Mouse (Mus musculus) limb, embryonic 15.5 days (tissue): Measurements from ENCODE around the gene Nfic. TPM values are rescaled to one million over a fixed set of nuclear protein-coding genes. Genes with fewer than 3 reads are reported as not detected.

ENCODE experiments used
- ATAC-seq: fragments of 200-750 bp; cut with Nextera tagmentation; 2 replicates; pipeline ENCODE4 v1.8.0; 2017; ENCODE audit warnings: low read depth, moderate TSS enrichment; ENCODE audit not compliant: insufficient number of reproducible peaks, low FRiP score, low TSS enrichment
- H3K27ac ChIP-seq: fragments of 300-500 bp; sonication (generic); 2 replicates; pipeline ENCODE4 v1.5.1; 2015; ENCODE audit warnings: moderate library complexity, mild to moderate bottlenecking, inconsistent platforms
- H3K27me3 ChIP-seq: fragments of 300-500 bp; sonication (generic); 2 replicates; pipeline ENCODE4 v1.6.1; 2015; ENCODE audit warnings: inconsistent platforms
- H3K36me3 ChIP-seq: fragments of 300-500 bp; sonication (generic); 2 replicates; pipeline ENCODE4 v1.6.1; 2015; ENCODE audit warnings: inconsistent platforms
- H3K4me1 ChIP-seq: fragments of 300-500 bp; sonication (generic); 2 replicates; pipeline ENCODE4 v1.6.1; 2015; ENCODE audit warnings: inconsistent platforms
- H3K4me2 ChIP-seq: fragments of 300-500 bp; sonication (generic); 2 replicates; pipeline ENCODE4 v1.6.1; 2015; ENCODE audit warnings: mild to moderate bottlenecking, inconsistent platforms
- H3K4me3 ChIP-seq: fragments of 300-500 bp; sonication (generic); 2 replicates; pipeline ENCODE4 v1.5.1; 2015; ENCODE audit warnings: mild to moderate bottlenecking, inconsistent platforms
- H3K9ac ChIP-seq: fragments of 300-500 bp; sonication (generic); 2 replicates; pipeline ENCODE4 v1.6.1; 2015; ENCODE audit warnings: inconsistent platforms
- H3K9me3 ChIP-seq: fragments of 300-500 bp; sonication (generic); 2 replicates; pipeline ENCODE4 v1.6.1; 2016; ENCODE audit warnings: inconsistent platforms
- whole genome bisulfite sequencing: fragments of 180-500 bp; shearing (Covaris S2); methylation state at CpG from one replicate; pipeline ENCODE4 v1.1.7; 2015; 5-methylcytosine and 5-hydroxymethylcytosine counted together
- polyA plus RNA-seq: library from polyadenylated mRNA; unstranded; fragments of >200 nt; fragmentation: Nextera tagmentation; extraction: Ambion mirVana; gene quantifications from 2 replicates; pipeline ENCODE4 v1.2.1, GENCODE M21; 2015

Gene Nfic
- polyA plus RNA-seq, 1 experiment from 2014 or later = 138 TPM

GRCm38 (mm10) chr10:81392270-81392669 lies 63.2 kb downstream of the Nfic start:
- 88% methylated on average over 6 of the region's 6 CpGs for WGBS
- Histone ChIP-seq H3K27me3 (no peaks in the 10 kb centered on the region), H3K27ac (no peak overlapping the region), H3K9me3 (no peaks in the 10 kb centered on the region), H3K4me2 (no peak overlapping the region), H3K36me3 (peaks cover 35% of the 10 kb centered on the region), H3K4me3 (no peak overlapping the region), H3K9ac (no peak overlapping the region), H3K4me1 (peaks cover 43% of the 10 kb centered on the region)
- no peak for ATAC-seq

- H3K27ac ChIP-seq = no peak overlapping the region
- H3K4me2 ChIP-seq = no peak overlapping the region
- H3K9me3 ChIP-seq = no peaks in the 10 kb centered on the region
- 89% methylated on average over 13 of the region's 13 CpGs for WGBS
- H3K4me1 ChIP-seq = peaks cover 40% of the 10 kb centered on the region
- peaks cover 44% of the 10 kb centered on the region for H3K36me3 ChIP-seq
- ATAC-seq = no peak
- no peak overlapping the region for H3K4me3 ChIP-seq
- no peaks in the 10 kb centered on the region for H3K27me3 ChIP-seq
- H3K9ac ChIP-seq = no peak overlapping the region
Measured at GRCm38 (mm10) chr10:81390678-81390965, 64.8 kb downstream of the Nfic start.

DNA sequence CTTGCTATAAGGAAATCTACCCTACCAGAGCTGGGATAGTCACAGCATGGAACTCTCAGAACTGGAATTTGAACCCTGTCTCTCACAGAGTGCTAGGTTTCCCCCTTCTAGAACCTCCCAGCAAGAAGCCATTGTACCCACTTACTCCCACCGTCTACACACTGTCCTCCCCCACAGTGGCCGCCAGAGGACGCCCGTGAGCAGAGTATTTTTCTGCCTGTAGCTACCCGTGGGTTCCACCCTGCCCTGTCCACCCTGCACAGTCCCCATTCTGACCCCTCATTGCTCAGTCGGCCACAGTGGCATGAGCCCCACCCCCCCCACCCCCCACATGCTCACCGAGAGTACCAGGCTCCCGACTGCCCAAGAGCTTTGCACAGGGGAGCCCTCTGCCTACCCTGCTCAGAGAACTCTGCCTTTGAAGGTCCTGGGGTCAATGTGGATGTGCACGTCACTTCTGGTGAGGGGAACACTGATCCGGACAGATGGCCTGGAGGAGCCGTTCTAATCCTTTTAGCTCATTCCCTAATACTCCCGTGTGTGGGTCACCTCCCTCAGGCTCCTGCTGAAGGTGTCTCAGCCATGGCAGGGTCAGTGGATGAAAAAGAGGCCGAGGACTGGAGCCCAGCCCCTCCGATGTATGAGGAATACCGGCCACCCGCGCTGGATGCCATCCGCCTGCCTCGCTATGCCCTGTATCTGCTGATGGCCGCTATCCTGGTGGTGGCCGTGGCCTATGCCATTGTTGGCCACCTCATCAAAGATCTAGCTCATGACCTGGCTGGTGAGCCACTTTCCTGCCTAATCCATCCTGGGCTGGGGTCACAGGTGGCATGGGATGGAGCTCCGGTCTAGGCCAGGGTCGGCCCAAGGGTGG lies 65.4 kb downstream of the Nfic start:
- Histone ChIP-seq H3K27ac (no peak overlapping the region), H3K9me3 (no peaks in the 10 kb centered on the region), H3K27me3 (no peaks in the 10 kb centered on the region), H3K9ac (no peak overlapping the region), H3K4me1 (peaks cover 43% of the 10 kb centered on the region), H3K36me3 (peaks cover 44% of the 10 kb centered on the region), H3K4me2 (no peak overlapping the region), H3K4me3 (no peak overlapping the region)
- WGBS = 61% methylated on average over 23 of the region's 23 CpGs
- 0 out of 2 replicates have a peak, but pooled peaks have one; percentile 31 for ATAC-seq

- Histone ChIP-seq H3K4me2 (no peak overlapping the region), H3K27me3 (no peaks in the 10 kb centered on the region), H3K27ac (no peak overlapping the region), H3K9me3 (no peaks in the 10 kb centered on the region), H3K4me1 (peaks cover 42% of the 10 kb centered on the region), H3K4me3 (no peak overlapping the region), H3K36me3 (peaks cover 44% of the 10 kb centered on the region), H3K9ac (no peak overlapping the region)
- ATAC-seq = no peak
- WGBS = 59% methylated on average over 3 of the region's 3 CpGs
Measured at GRCm38 (mm10) chr10:81389373-81389772, 66.1 kb downstream of the Nfic start.

- H3K27ac ChIP-seq = no peak within 1 kb of the TSS
- no peaks in the 10 kb centered on the region for H3K27me3 ChIP-seq
- no peak within 1 kb of the TSS for H3K4me3 ChIP-seq
- H3K4me1 ChIP-seq = peaks cover 36% of the 10 kb centered on the region
- no peaks in the 10 kb centered on the region for H3K9me3 ChIP-seq
- H3K9ac ChIP-seq = no peak within 1 kb of the TSS
- peaks cover 44% of the 10 kb centered on the region for H3K36me3 ChIP-seq
- H3K4me2 ChIP-seq = no peak within 1 kb of the TSS
- 87% methylated on average over 5 of the region's 5 CpGs for WGBS
- no peak for ATAC-seq
Measured at GRCm38 (mm10) chr10:81388505-81389055, 66.9 kb downstream of the Nfic start, which contains the start of gene Gm48552. TSS of gene Gm48552 (plus strand) at chr10:81389005.

- no peak for ATAC-seq
- Histone ChIP-seq H3K27ac (no peak overlapping the region), H3K4me2 (no peak overlapping the region), H3K9me3 (no peaks in the 10 kb centered on the region), H3K4me3 (no peak overlapping the region), H3K36me3 (peaks cover 44% of the 10 kb centered on the region), H3K4me1 (peaks cover 27% of the 10 kb centered on the region), H3K9ac (no peak overlapping the region), H3K27me3 (no peaks in the 10 kb centered on the region)
- WGBS = 92% methylated on average over 20 of the region's 20 CpGs
Measured at GRCm38 (mm10) chr10:81387716-81388115, 67.7 kb downstream of the Nfic start.

GRCm38 (mm10) chr10:81385603-81386306 lies 69.7 kb downstream of the Nfic start:
- peak overlapping the region; percentile 63 for H3K4me2 ChIP-seq
- WGBS = 86% methylated on average over 22 of the region's 22 CpGs

DNA sequence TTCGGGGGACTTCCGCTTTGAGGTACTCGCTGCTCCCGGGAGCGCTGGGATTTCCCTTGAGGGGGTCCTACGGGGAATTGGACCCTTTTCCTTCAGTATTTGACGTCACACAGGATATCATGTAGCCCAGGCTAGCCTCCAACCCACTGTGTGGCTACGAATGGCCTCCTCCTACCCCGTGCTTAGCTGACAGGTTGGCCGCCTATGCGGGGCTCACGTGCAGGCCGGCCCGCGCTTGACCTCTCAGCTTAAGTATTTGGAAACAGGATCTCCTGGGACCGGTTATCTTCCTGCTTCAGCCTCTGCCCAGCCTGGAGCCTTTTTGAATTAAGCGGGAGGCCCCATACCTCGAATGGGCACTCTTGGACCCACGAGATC lies 70.8 kb downstream of the Nfic start:
- peaks cover 21% of the 10 kb centered on the region for H3K4me1 ChIP-seq
- no peaks in the 10 kb centered on the region for H3K27me3 ChIP-seq
- H3K27ac ChIP-seq = peak overlapping the region; percentile 87
- H3K9ac ChIP-seq = peak overlapping the region; percentile 77
- WGBS = under 1% methylated on average over 19 of the region's 19 CpGs
- H3K9me3 ChIP-seq = no peaks in the 10 kb centered on the region
- ATAC-seq = no peak
- peaks cover 37% of the 10 kb centered on the region for H3K36me3 ChIP-seq
- H3K4me3 ChIP-seq = peak overlapping the region; percentile 76
- H3K4me2 ChIP-seq = peak overlapping the region; percentile 63

More at GRCm38 (mm10) chr10:81385603-81386306, 69.7 kb downstream of the Nfic start:
- no peaks in the 10 kb centered on the region for H3K27me3 ChIP-seq
- H3K9ac ChIP-seq = no peak overlapping the region
- H3K4me3 ChIP-seq = peak overlapping the region; percentile 76
- no peak for ATAC-seq
- no peaks in the 10 kb centered on the region for H3K9me3 ChIP-seq
- no peak overlapping the region for H3K27ac ChIP-seq
- peaks cover 25% of the 10 kb centered on the region for H3K4me1 ChIP-seq
- peaks cover 37% of the 10 kb centered on the region for H3K36me3 ChIP-seq

DNA sequence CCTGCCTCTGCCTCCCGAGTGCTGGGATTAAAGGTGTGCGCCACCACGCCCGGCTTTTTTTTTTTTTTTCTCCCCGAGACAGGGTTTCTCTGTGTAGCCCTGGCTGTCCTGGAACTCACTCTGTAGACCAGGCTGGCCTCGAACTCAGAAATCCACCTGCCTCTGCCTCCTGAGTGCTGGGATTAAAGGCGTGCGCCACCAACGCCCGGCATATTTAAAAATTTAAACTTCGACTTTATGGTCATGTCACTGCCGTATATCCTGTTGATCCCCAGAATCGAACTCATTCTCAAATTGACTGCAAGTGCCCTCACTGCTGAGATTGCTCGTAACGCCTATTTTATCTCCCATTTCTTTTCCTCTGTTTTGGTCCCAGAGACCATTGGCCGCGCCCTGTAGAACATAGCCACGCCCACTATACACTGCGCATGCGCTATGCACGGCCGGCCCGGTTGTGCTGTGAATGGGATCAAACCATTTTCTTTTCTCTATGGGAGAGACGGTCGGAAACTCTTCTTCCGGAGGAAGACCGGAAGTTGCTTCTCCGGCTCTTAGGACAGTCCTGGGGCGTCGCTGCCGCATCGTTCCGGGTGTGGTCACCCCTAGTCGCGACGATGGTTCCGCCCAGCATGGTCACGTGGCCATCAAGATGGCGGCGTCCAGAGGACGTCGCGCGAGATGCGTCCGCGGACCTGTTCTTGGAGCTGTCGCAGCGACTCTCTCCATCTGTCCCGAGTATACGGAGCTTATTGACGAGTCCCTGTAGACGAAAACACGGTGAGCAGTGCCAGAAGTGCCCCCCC lies 71.4 kb downstream of the Nfic start, which contains the start of the genes Dohh and Gm48551:
Gene Dohh (plus strand): TSS at position 627 of the 803 bp plus-strand sequence.
Gene Gm48551 (plus strand): TSS at position 665 of the 803 bp plus-strand sequence.
- ATAC-seq = peak; percentile 93
- peak within 1 kb of the TSS; percentile 76 for H3K4me3 ChIP-seq
- no peaks in the 10 kb centered on the region for H3K9me3 ChIP-seq
- peaks cover 33% of the 10 kb centered on the region for H3K36me3 ChIP-seq
- H3K4me1 ChIP-seq = peaks cover 20% of the 10 kb centered on the region
- H3K4me2 ChIP-seq = peak within 1 kb of the TSS; percentile 63
- peak within 1 kb of the TSS; percentile 77 for H3K9ac ChIP-seq
- peak within 1 kb of the TSS; percentile 87 for H3K27ac ChIP-seq
- H3K27me3 ChIP-seq = no peaks in the 10 kb centered on the region
- WGBS = 8% methylated on average over 54 of the region's 54 CpGs

- H3K36me3 ChIP-seq = peaks cover 14% of the 10 kb centered on the region
- no peak for ATAC-seq
- no peaks in the 10 kb centered on the region for H3K27me3 ChIP-seq
- no peak overlapping the region for H3K9ac ChIP-seq
- no peaks in the 10 kb centered on the region for H3K9me3 ChIP-seq
- no peak overlapping the region for H3K4me3 ChIP-seq
- peaks cover 28% of the 10 kb centered on the region for H3K4me1 ChIP-seq
- 78% methylated on average over 5 of the region's 5 CpGs for WGBS
- H3K27ac ChIP-seq = no peak overlapping the region
- no peak overlapping the region for H3K4me2 ChIP-seq
Measured at GRCm38 (mm10) chr10:81382039-81382438, 73.4 kb downstream of the Nfic start.

- Histone ChIP-seq H3K4me1 (peaks cover 21% of the 10 kb centered on the region), H3K27ac (no peak overlapping the region), H3K4me3 (no peak overlapping the region), H3K27me3 (no peaks in the 10 kb centered on the region), H3K9me3 (no peaks in the 10 kb centered on the region), H3K4me2 (no peak overlapping the region), H3K36me3 (peaks cover 10% of the 10 kb centered on the region; the same call in 1 of the 2 replicates), H3K9ac (no peak overlapping the region)
- no peak for ATAC-seq
- 84% methylated on average over 6 of the region's 6 CpGs for WGBS
Measured at GRCm38 (mm10) chr10:81379809-81380378, 75.5 kb downstream of the Nfic start.
